Mouse (Mus musculus) midbrain, embryonic 11.5 days (tissue): Measurements from ENCODE around the gene Rassf2. TPM values are rescaled to one million over a fixed set of nuclear protein-coding genes. Genes with fewer than 3 reads are reported as not detected.

ENCODE experiments used
- ATAC-seq: fragments of 200-750 bp; cut with Nextera tagmentation; 2 replicates; pipeline ENCODE4 v1.8.0; 2017; ENCODE audit warnings: moderate TSS enrichment, moderate library complexity; ENCODE audit not compliant: low FRiP score
- DNase-seq: peaks from one replicate; pipeline ENCODE4 v3.0.0; 2015; ENCODE audit warnings: low spot score; ENCODE audit errors: missing footprints
- H3K27ac ChIP-seq: fragments of 300-500 bp; sonication (generic); 2 replicates; pipeline ENCODE4 v1.5.1; 2014; ENCODE audit warnings: low read depth, low read length
- H3K27me3 ChIP-seq: fragments of 300-500 bp; sonication (generic); 2 replicates; pipeline ENCODE4 v1.6.1; 2014; ENCODE audit warnings: mild to moderate bottlenecking, low read length, moderate library complexity, mixed read lengths; ENCODE audit not compliant: control insufficient read depth, insufficient read depth
- H3K36me3 ChIP-seq: fragments of 300-500 bp; sonication (generic); 2 replicates; pipeline ENCODE4 v1.6.1; 2014; ENCODE audit warnings: mild to moderate bottlenecking, low read length, moderate library complexity, mixed read lengths; ENCODE audit not compliant: control insufficient read depth, insufficient read depth
- H3K4me1 ChIP-seq: fragments of 300-500 bp; sonication (generic); 2 replicates; pipeline ENCODE4 v1.6.1; 2014; ENCODE audit warnings: low read length; ENCODE audit not compliant: control insufficient read depth, insufficient read depth
- H3K4me2 ChIP-seq: fragments of 300-500 bp; sonication (generic); 2 replicates; pipeline ENCODE4 v1.6.1; 2014; ENCODE audit warnings: mild to moderate bottlenecking, moderate library complexity
- H3K4me3 ChIP-seq: fragments of 300-500 bp; sonication (generic); 2 replicates; pipeline ENCODE4 v1.5.1; 2014; ENCODE audit warnings: low read depth, low read length
- H3K9ac ChIP-seq: fragments of 300-500 bp; sonication (generic); 2 replicates; pipeline ENCODE4 v1.6.1; 2014; ENCODE audit warnings: low read length
- H3K9me3 ChIP-seq: fragments of 300-500 bp; sonication (generic); 2 replicates; pipeline ENCODE4 v1.6.1; 2016; ENCODE audit warnings: low read length; ENCODE audit not compliant: control insufficient read depth
- WGBS: fragments of 180-500 bp; shearing (Covaris S2); extraction: QIAGEN DNeasy Blood & Tissue Kit; methylation state at CpG from one replicate; pipeline ENCODE4 v1.1.7; 2014; 5-methylcytosine and 5-hydroxymethylcytosine counted together
- polyA plus RNA-seq: library from polyadenylated mRNA; unstranded; fragments of >200 nt; fragmentation: Nextera tagmentation; extraction: Ambion mirVana; gene quantifications from 2 replicates; pipeline ENCODE4 v1.2.1, GENCODE M21; 2014

Gene Rassf2
- polyA plus RNA-seq, 1 experiment from 2014 or later = 32.3 TPM

GRCm38 (mm10) chr2:132001696-132002334, 28.2 kb downstream of the Rassf2 start:
- no peak overlapping the region for H3K4me3 ChIP-seq
- H3K27ac ChIP-seq = no peak overlapping the region
- DNase-seq (no peak), ATAC-seq (no peak)
- H3K9me3 ChIP-seq = no peaks in the 10 kb centered on the region
- no peaks in the 10 kb centered on the region for H3K27me3 ChIP-seq
- no peak overlapping the region for H3K4me2 ChIP-seq
- no peaks in the 10 kb centered on the region for H3K4me1 ChIP-seq
- WGBS = 92% methylated on average over 13 of the region's 13 CpGs
- H3K36me3 ChIP-seq = peaks cover 7% of the 10 kb centered on the region; the same call in 1 of the 2 replicates
- no peak overlapping the region for H3K9ac ChIP-seq

DNA sequence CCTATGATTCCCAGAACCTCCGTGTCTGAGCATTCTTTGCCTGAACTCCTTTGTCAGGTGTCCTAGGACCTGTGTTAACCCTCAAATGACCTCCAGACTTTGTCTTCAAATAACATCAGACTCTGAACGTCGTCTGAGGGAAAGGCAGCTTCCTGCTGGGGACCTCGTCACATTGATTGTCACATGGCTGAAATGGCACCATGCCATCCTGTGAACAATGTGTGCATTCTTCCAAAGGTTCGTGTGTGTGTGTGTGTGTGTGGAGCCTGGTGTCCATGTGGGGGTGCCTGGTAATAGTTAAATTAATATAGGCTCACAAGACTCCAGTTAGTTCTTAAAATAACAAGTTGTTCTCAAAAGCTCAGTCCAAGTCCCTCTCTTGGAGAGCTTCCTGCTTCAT, 32.7 kb downstream of the Rassf2 start:
- DNase-seq (no peak), ATAC-seq (no peak)
- Histone ChIP-seq H3K9ac (no peak overlapping the region), H3K36me3 (peaks cover 4% of the 10 kb centered on the region; the same call in 1 of the 2 replicates), H3K4me3 (no peak overlapping the region), H3K4me1 (0 out of 2 replicates have a peak, but pooled peaks cover 7% of the 10 kb centered on the region), H3K27me3 (no peaks in the 10 kb centered on the region), H3K9me3 (no peaks in the 10 kb centered on the region), H3K27ac (no peak overlapping the region), H3K4me2 (no peak overlapping the region)
- 64% methylated on average over 5 of the region's 5 CpGs for WGBS

GRCm38 (mm10) chr2:131996369-131996768, 33.7 kb downstream of the Rassf2 start:
- Histone ChIP-seq H3K4me3 (no peak overlapping the region), H3K27ac (no peak overlapping the region), H3K36me3 (peaks cover 4% of the 10 kb centered on the region; the same call in 1 of the 2 replicates), H3K27me3 (no peaks in the 10 kb centered on the region), H3K4me1 (0 out of 2 replicates have a peak, but pooled peaks cover 7% of the 10 kb centered on the region), H3K4me2 (no peak overlapping the region), H3K9me3 (no peaks in the 10 kb centered on the region), H3K9ac (no peak overlapping the region)
- WGBS = 84% methylated on average over 7 of the region's 7 CpGs
- ATAC-seq (no peak), DNase-seq (no peak)

GRCm38 (mm10) chr2:131995742-131996141, 34.3 kb downstream of the Rassf2 start:
- Histone ChIP-seq H3K36me3 (peaks cover 4% of the 10 kb centered on the region; the same call in 1 of the 2 replicates), H3K9ac (no peak overlapping the region), H3K27ac (no peak overlapping the region), H3K4me2 (no peak overlapping the region), H3K9me3 (no peaks in the 10 kb centered on the region), H3K4me3 (no peak overlapping the region), H3K4me1 (0 out of 2 replicates have a peak, but pooled peaks cover 7% of the 10 kb centered on the region), H3K27me3 (no peaks in the 10 kb centered on the region)
- ATAC-seq (no peak), DNase-seq (no peak)
- 92% methylated on average over 12 of the region's 12 CpGs for WGBS

GRCm38 (mm10) chr2:131994971-131995370, 35.1 kb downstream of the Rassf2 start:
- ATAC-seq = no peak
- peaks cover 4% of the 10 kb centered on the region; the same call in 1 of the 2 replicates for H3K36me3 ChIP-seq
- H3K4me2 ChIP-seq = no peak overlapping the region
- no peak for DNase-seq
- WGBS = 90% methylated on average over 6 of the region's 6 CpGs
- no peak overlapping the region for H3K27ac ChIP-seq
- no peaks in the 10 kb centered on the region for H3K27me3 ChIP-seq
- H3K4me3 ChIP-seq = no peak overlapping the region
- no peak overlapping the region for H3K9ac ChIP-seq
- H3K4me1 ChIP-seq = 0 out of 2 replicates have a peak, but pooled peaks cover 7% of the 10 kb centered on the region
- H3K9me3 ChIP-seq = no peaks in the 10 kb centered on the region

DNA sequence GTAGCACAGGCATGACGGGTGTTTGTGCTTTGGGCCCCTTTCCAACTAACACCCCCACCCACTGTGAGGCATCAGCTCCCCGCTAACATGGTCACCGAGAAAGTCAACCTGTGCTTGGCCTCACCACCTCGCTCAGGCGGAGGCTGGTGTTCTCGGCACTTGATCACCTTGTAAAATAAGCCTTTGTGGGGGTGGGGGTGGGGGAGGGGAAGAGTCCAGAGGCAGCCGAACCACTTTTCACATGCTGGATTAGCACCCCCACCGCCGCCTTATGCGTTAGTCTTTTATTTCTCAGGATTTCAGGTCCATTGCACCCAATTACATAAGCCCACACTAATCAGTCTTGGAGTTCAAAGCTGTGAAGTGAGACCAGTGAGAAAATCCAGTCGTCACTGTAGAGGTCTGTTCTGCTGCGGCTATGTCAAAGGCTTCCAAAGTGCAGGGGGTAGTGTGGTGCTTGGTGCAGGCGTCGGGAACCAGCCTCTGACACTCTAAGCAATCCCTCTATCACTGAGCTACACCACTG, 36.4 kb downstream of the Rassf2 start:
- no peaks in the 10 kb centered on the region for H3K9me3 ChIP-seq
- 36% methylated on average over 14 of the region's 14 CpGs for WGBS
- peaks cover 4% of the 10 kb centered on the region; the same call in 1 of the 2 replicates for H3K36me3 ChIP-seq
- DNase-seq (no peak), ATAC-seq (peak; percentile 59)
- H3K27me3 ChIP-seq = no peaks in the 10 kb centered on the region
- H3K4me2 ChIP-seq = no peak overlapping the region
- H3K27ac ChIP-seq = no peak overlapping the region
- 0 out of 2 replicates have a peak, but pooled peaks cover 7% of the 10 kb centered on the region for H3K4me1 ChIP-seq
- H3K9ac ChIP-seq = no peak overlapping the region
- no peak overlapping the region for H3K4me3 ChIP-seq

GRCm38 (mm10) chr2:131993151-131993550, 36.9 kb downstream of the Rassf2 start:
- no peak for DNase-seq
- Histone ChIP-seq H3K27me3 (no peaks in the 10 kb centered on the region), H3K36me3 (peaks cover 4% of the 10 kb centered on the region; the same call in 1 of the 2 replicates), H3K4me2 (no peak overlapping the region), H3K4me3 (no peak overlapping the region), H3K9me3 (no peaks in the 10 kb centered on the region), H3K27ac (no peak overlapping the region), H3K4me1 (0 out of 2 replicates have a peak, but pooled peaks cover 7% of the 10 kb centered on the region), H3K9ac (no peak overlapping the region)
- 77% methylated on average over 4 of the region's 4 CpGs for WGBS
- ATAC-seq = no peak

DNA sequence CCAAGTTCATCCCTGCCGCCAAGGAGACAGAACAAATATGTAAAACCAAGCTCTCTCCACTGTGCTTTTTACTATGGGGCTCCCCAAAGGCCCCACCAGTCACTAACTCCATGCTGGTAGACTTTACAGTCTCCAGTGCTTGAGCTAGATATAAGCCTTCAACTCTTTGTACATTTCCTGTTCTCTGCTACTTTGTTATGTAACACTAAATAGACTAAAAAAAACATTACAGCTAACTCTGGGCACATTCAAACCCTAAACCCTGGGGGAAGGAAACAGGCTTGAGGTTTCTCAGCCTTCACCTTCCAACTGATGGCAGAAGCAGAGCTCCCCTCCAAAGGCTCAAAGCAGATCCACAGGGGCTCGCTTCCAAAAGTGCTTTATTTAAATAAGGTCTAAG, 37.6 kb downstream of the Rassf2 start:
- DNase-seq (no peak), ATAC-seq (no peak)
- Histone ChIP-seq H3K4me3 (no peak overlapping the region), H3K9me3 (no peaks in the 10 kb centered on the region), H3K27ac (no peak overlapping the region), H3K9ac (no peak overlapping the region), H3K4me1 (0 out of 2 replicates have a peak, but pooled peaks cover 7% of the 10 kb centered on the region), H3K27me3 (no peaks in the 10 kb centered on the region), H3K4me2 (no peak overlapping the region), H3K36me3 (peaks cover 4% of the 10 kb centered on the region; the same call in 1 of the 2 replicates)
- WGBS = 91% methylated on average over 2 of the region's 2 CpGs

DNA sequence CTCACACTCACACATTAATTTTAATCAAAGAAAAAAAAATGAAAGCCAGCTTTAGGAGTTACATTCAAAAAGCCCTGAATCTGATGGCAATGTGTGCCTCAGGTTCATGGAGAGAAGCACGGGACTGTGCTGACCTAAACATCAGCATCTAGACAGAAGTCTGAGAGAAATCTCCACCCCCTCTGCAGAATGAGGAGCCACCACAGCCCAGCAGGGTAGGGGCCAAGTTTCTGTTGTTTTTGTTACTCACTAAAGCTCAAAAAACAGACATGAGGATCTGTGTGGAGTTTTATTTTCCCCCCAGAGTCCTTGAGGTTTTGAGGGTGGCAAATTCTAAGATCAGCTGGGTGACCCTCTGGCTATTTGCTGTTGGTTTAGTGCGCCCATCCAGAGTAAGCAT, 41.5 kb downstream of the Rassf2 start:
- H3K4me3 ChIP-seq = no peak overlapping the region
- DNase-seq = no peak
- H3K9me3 ChIP-seq = no peaks in the 10 kb centered on the region
- no peak overlapping the region for H3K4me2 ChIP-seq
- H3K27ac ChIP-seq = no peak overlapping the region
- H3K4me1 ChIP-seq = 0 out of 2 replicates have a peak, but pooled peaks cover 4% of the 10 kb centered on the region
- WGBS = 75% methylated on average over 2 of the region's 2 CpGs
- ATAC-seq = no peak
- no peak overlapping the region for H3K9ac ChIP-seq
- no peaks in the 10 kb centered on the region for H3K27me3 ChIP-seq
- no peaks in the 10 kb centered on the region for H3K36me3 ChIP-seq
